8 mouse cellular contexts compared by ENCODE assay signal in the genomic region with DNA sequence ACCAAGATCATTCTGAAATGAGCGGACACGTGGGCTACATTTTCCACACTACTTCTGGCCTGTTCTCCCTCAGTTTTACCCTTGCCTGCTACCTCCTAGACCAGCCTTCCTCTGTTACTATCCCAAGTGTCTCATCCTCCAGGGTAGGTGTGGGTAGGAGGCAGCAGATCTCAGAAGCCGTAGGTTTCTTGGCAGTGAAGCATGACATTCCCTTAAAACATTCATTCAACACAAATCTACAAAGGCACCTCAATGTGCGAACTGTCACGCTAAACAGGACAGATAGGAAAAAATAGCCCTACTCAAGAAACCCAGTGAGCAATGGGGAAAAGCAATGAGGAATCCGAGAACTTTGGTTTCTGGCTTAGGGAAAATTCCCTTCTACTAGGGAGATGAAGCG. TPM values are rescaled to one million over a fixed set of nuclear protein-coding genes. Genes with fewer than 3 reads are reported as not detected.
A peak's percentile ranks its signal among the peaks of the same experiment; 100 is the strongest.
DNase-seq lines count a peak whose midpoint lies in the region; ATAC-seq and TF ChIP-seq lines count a peak whose summit lies in the region.

No protein-coding gene starts in this region.

- peak overlapping the region; percentile 98 for H3K4me2 ChIP-seq in embryonic facial prominence, embryonic 12.5 days (replicated peaks)
- peak overlapping the region; percentile 85 for H3K4me2 ChIP-seq in intestine, embryonic 14.5 days (ENCODE audit: low read length)
- H3K4me2 ChIP-seq in neural tube, embryonic 12.5 days (replicated peaks) = peak overlapping the region; percentile 98

- peaks cover 15% of the 10 kb centered on the region for H3K36me3 ChIP-seq in embryonic facial prominence, embryonic 12.5 days
- peaks cover 21% of the 10 kb centered on the region for H3K36me3 ChIP-seq in intestine, embryonic 14.5 days (ENCODE audit: control insufficient read depth, insufficient read depth, low read length)
- peaks cover 14% of the 10 kb centered on the region for H3K36me3 ChIP-seq in neural tube, embryonic 12.5 days

- no peak for TF ChIP-seq POLR2A in lung, adult 2 months (IDR thresholded peaks at IDR 0.05; ENCODE audit: borderline replicate concordance, extremely low read depth, low read depth, low read length)

- H3K27me3 ChIP-seq in embryonic facial prominence, embryonic 12.5 days = no peaks in the 10 kb centered on the region
- no peaks in the 10 kb centered on the region for H3K27me3 ChIP-seq in intestine, embryonic 14.5 days (replicated peaks; ENCODE audit: control insufficient read depth, insufficient read depth, low read length)
- H3K27me3 ChIP-seq in neural tube, embryonic 12.5 days (replicated peaks) = no peaks in the 10 kb centered on the region

- peak overlapping the region; percentile 87 for H3K4me3 ChIP-seq in layer of hippocampus, adult 2 months
- peak overlapping the region; percentile 84 for H3K4me3 ChIP-seq in embryonic facial prominence, embryonic 12.5 days
- H3K4me3 ChIP-seq in intestine, embryonic 14.5 days (ENCODE audit: low read depth, low read length) = no peak overlapping the region
- H3K4me3 ChIP-seq in neural tube, embryonic 12.5 days = peak overlapping the region; percentile 76
- H3K4me3 ChIP-seq in lung, adult 2 months (replicated peaks; ENCODE audit: extremely low read depth, low read depth, low read length) = no peak overlapping the region

- peak overlapping the region; percentile 99 for H3K27ac ChIP-seq in layer of hippocampus, adult 2 months
- peak overlapping the region; percentile 99 for H3K27ac ChIP-seq in embryonic facial prominence, embryonic 12.5 days
- H3K27ac ChIP-seq in intestine, embryonic 14.5 days (ENCODE audit: low read depth) = no peak overlapping the region
- peak overlapping the region; percentile 88; the same call in 1 of the 2 replicates for H3K27ac ChIP-seq in neural tube, embryonic 12.5 days

- WGBS in embryonic facial prominence, embryonic 12.5 days = 64% methylated on average over 7 of the region's 7 CpGs
- 55% methylated on average over 7 of the region's 7 CpGs for WGBS in intestine, embryonic 14.5 days
- WGBS in neural tube, embryonic 12.5 days = 62% methylated on average over 7 of the region's 7 CpGs
- WGBS in lung, adult 2 months = 75% methylated on average over 7 of the region's 7 CpGs

- no peak for TF ChIP-seq CTCF in layer of hippocampus, adult 2 months (conservative IDR thresholded peaks at IDR 0.05)
- no peak for TF ChIP-seq CTCF in lung, adult 2 months (IDR thresholded peaks at IDR 0.05; ENCODE audit: insufficient read depth, low read length)

- no peaks in the 10 kb centered on the region for H3K9me3 ChIP-seq in embryonic facial prominence, embryonic 12.5 days
- no peaks in the 10 kb centered on the region for H3K9me3 ChIP-seq in intestine, embryonic 14.5 days (ENCODE audit: control insufficient read depth, low read length)
- no peaks in the 10 kb centered on the region for H3K9me3 ChIP-seq in neural tube, embryonic 12.5 days

- peak overlapping the region; percentile 98; the same call in 1 of the 2 replicates for H3K9ac ChIP-seq in embryonic facial prominence, embryonic 12.5 days
- peak overlapping the region; percentile 3; the same call in 1 of the 2 replicates for H3K9ac ChIP-seq in intestine, embryonic 14.5 days (ENCODE audit: low read length)
- peak overlapping the region; percentile 91 for H3K9ac ChIP-seq in neural tube, embryonic 12.5 days

- no peak for ATAC-seq in embryonic facial prominence, embryonic 12.5 days (ENCODE audit: insufficient number of reproducible peaks, insufficient read depth, low FRiP score, low TSS enrichment)
- no peak for ATAC-seq in intestine, embryonic 14.5 days (replicated peaks; ENCODE audit: low FRiP score, low TSS enrichment, low read depth)
- no peak for ATAC-seq in neural tube, embryonic 12.5 days (ENCODE audit: low FRiP score, low read depth)

- DNase-seq in layer of hippocampus, adult 2 months (ENCODE audit: low spot score in 2 of 2) = no peak
- DNase-seq in layer of hippocampus, adult 9-11 months = no peak
- no peak for DNase-seq in intestine, embryonic 14.5 days (ENCODE audit: low spot score)
- DNase-seq in thymus, postnatal 4 days = no peak
- no peak for DNase-seq in lung, adult 2 months
- no peak for DNase-seq in adrenal gland, postnatal 36 days

- H3K4me1 ChIP-seq in embryonic facial prominence, embryonic 12.5 days = peaks cover 59% of the 10 kb centered on the region
- H3K4me1 ChIP-seq in intestine, embryonic 14.5 days (replicated peaks; ENCODE audit: control insufficient read depth, insufficient read depth, low read length) = peaks cover 52% of the 10 kb centered on the region
- H3K4me1 ChIP-seq in neural tube, embryonic 12.5 days = peaks cover 70% of the 10 kb centered on the region
- peaks cover 19% of the 10 kb centered on the region for H3K4me1 ChIP-seq in lung, adult 2 months (ENCODE audit: control insufficient read depth, insufficient read depth, low read length)

RNA-seq across cellular contexts. Expression of a gene that starts 0.9 kb away (rescaled TPM):
- 10 to 100 TPM; 34.3 to 40.9 TPM for total RNA-seq in layer of hippocampus, adult 2 months (2021)
- polyA plus RNA-seq in embryonic facial prominence, embryonic 12.5 days (2016; fragmentation: Nextera tagmentation; extraction: Ambion mirVana) = 42.3 and 43.4 TPM in 2 replicates
- 29.1 and 29.6 TPM in 2 replicates for polyA plus RNA-seq in intestine, embryonic 14.5 days (2014; fragmentation: Nextera tagmentation; extraction: Ambion mirVana)
- 48.6 and 52.4 TPM in 2 replicates for polyA plus RNA-seq in neural tube, embryonic 12.5 days (2016; fragmentation: Nextera tagmentation; extraction: Ambion mirVana)
- 19.4 and 21.0 TPM in 2 replicates for polyA plus RNA-seq in lung, adult 2 months (2012; rRNA removed)
- 10 to 100 TPM; 31.8 to 48.0 TPM for total RNA-seq in adrenal gland, postnatal 36 days (2021)

RNA-seq across cellular contexts. Expression of a gene that starts 14.5 kb away (rescaled TPM):
- total RNA-seq in layer of hippocampus, adult 2 months (2021) = 1 to 10 TPM; 2.6 to 5.0 TPM
- polyA plus RNA-seq in embryonic facial prominence, embryonic 12.5 days (2016; fragmentation: Nextera tagmentation; extraction: Ambion mirVana) = 18.1 and 21.3 TPM in 2 replicates
- 34.8 and 38.4 TPM in 2 replicates for polyA plus RNA-seq in intestine, embryonic 14.5 days (2014; fragmentation: Nextera tagmentation; extraction: Ambion mirVana)
- 13.7 TPM in 2 replicates for polyA plus RNA-seq in neural tube, embryonic 12.5 days (2016; fragmentation: Nextera tagmentation; extraction: Ambion mirVana)
- 37.8 and 63.1 TPM in 2 replicates for polyA plus RNA-seq in lung, adult 2 months (2012; rRNA removed)
- total RNA-seq in adrenal gland, postnatal 36 days (2021) = 10 to 100 TPM; 13.4 to 17.8 TPM

RNA-seq across cellular contexts. Expression of a gene that starts 17.1 kb away (rescaled TPM):
- 10 to 100 TPM; 43.6 to 45.0 TPM for total RNA-seq in layer of hippocampus, adult 2 months (2021)
- 44.6 and 50.0 TPM in 2 replicates for polyA plus RNA-seq in embryonic facial prominence, embryonic 12.5 days (2016; fragmentation: Nextera tagmentation; extraction: Ambion mirVana)
- polyA plus RNA-seq in intestine, embryonic 14.5 days (2014; fragmentation: Nextera tagmentation; extraction: Ambion mirVana) = 23.3 and 23.8 TPM in 2 replicates
- polyA plus RNA-seq in neural tube, embryonic 12.5 days (2016; fragmentation: Nextera tagmentation; extraction: Ambion mirVana) = 48.5 and 49.9 TPM in 2 replicates
- polyA plus RNA-seq in lung, adult 2 months (2012; rRNA removed) = 21.9 and 24.7 TPM in 2 replicates
- total RNA-seq in adrenal gland, postnatal 36 days (2021) = 10 to 100 TPM; 49.0 to 50.9 TPM

RNA-seq across cellular contexts. Expression of a gene that starts 17.3 kb away (rescaled TPM):
- 100 to 1,000 TPM; 109 to 127 TPM for total RNA-seq in layer of hippocampus, adult 2 months (2021)
- 126 and 129 TPM in 2 replicates for polyA plus RNA-seq in embryonic facial prominence, embryonic 12.5 days (2016; fragmentation: Nextera tagmentation; extraction: Ambion mirVana)
- 184 and 197 TPM in 2 replicates for polyA plus RNA-seq in intestine, embryonic 14.5 days (2014; fragmentation: Nextera tagmentation; extraction: Ambion mirVana)
- 105 and 111 TPM in 2 replicates for polyA plus RNA-seq in neural tube, embryonic 12.5 days (2016; fragmentation: Nextera tagmentation; extraction: Ambion mirVana)
- 129 and 141 TPM in 2 replicates for polyA plus RNA-seq in lung, adult 2 months (2012; rRNA removed)
- 100 to 1,000 TPM; 132 to 158 TPM for total RNA-seq in adrenal gland, postnatal 36 days (2021)

RNA-seq across cellular contexts. Expression of a gene that starts 43.3 kb away (rescaled TPM):
- total RNA-seq in layer of hippocampus, adult 2 months (2021) = 100 to 1,000 TPM; 541 to 561 TPM
- polyA plus RNA-seq in embryonic facial prominence, embryonic 12.5 days (2016; fragmentation: Nextera tagmentation; extraction: Ambion mirVana) = 130 and 135 TPM in 2 replicates
- polyA plus RNA-seq in intestine, embryonic 14.5 days (2014; fragmentation: Nextera tagmentation; extraction: Ambion mirVana) = 52.4 and 62.3 TPM in 2 replicates
- polyA plus RNA-seq in neural tube, embryonic 12.5 days (2016; fragmentation: Nextera tagmentation; extraction: Ambion mirVana) = 87.1 and 93.0 TPM in 2 replicates
- polyA plus RNA-seq in lung, adult 2 months (2012; rRNA removed) = 120 and 135 TPM in 2 replicates
- total RNA-seq in adrenal gland, postnatal 36 days (2021) = 100 to 1,000 TPM in 1 of 2 experiments, 10 to 100 TPM in 1; 78.6 to 119 TPM

Comparison
In these comparisons a context has a peak if more than half of its experiments do, and no peak if none do; other contexts are left out.
1. H3K4me3 ChIP-seq: peak in layer of hippocampus, adult 2 months (single experiment), embryonic facial prominence, embryonic 12.5 days (single experiment) and neural tube, embryonic 12.5 days (single experiment); none in intestine, embryonic 14.5 days (single experiment) and lung, adult 2 months (single experiment).
2. H3K9ac ChIP-seq: peak in every context shown above with its lines; median percentile 98 in embryonic facial prominence, embryonic 12.5 days; 91 in neural tube, embryonic 12.5 days; 3 in intestine, embryonic 14.5 days.
3. Peak in every context shown above with its lines, with median percentiles within 50 percentile points of each other: H3K4me2 ChIP-seq.